Mouse (Mus musculus): ENCODE measurements around the gene Rap1a.

GRCm38 (mm10) chr3:105800675-105801190, 403 bp downstream of the Rap1a start:
- TF ChIP-seq POLR2A (IDR thresholded peaks at IDR 0.05; ENCODE audit: control insufficient read depth, low read depth, low read length): no peak
- no peak for TF ChIP-seq CTCF (IDR thresholded peaks at IDR 0.05; ENCODE audit: control insufficient read depth, insufficient read depth, insufficient replicate concordance, low read depth, low read length)

Data from testis, adult 2 months (tissue).